Mouse (Mus musculus) stomach, postnatal 0 days (tissue): Measurements from ENCODE around the gene Myo10. TPM values are rescaled to one million over a fixed set of nuclear protein-coding genes. Genes with fewer than 3 reads are reported as not detected.

Source experiments
- ATAC-seq: fragments of 200-750 bp; cut with Nextera tagmentation; 2 replicates; pipeline ENCODE4 v1.8.0; 2017; ENCODE audit not compliant: low FRiP score, low TSS enrichment
- DNase-seq: peaks from one replicate; pipeline ENCODE4 v3.0.0-alpha.2; 2016; ENCODE audit warnings: low spot score
- H3K27ac ChIP-seq: fragments of 300-500 bp; sonication (generic); replicated peaks from 2 replicates; pipeline ENCODE4 v1.5.1; 2014; ENCODE audit warnings: mild to moderate bottlenecking, control low read depth
- H3K27me3 ChIP-seq: fragments of 300-500 bp; sonication (generic); 2 replicates; pipeline ENCODE4 v1.6.1; 2014; ENCODE audit warnings: low read length; ENCODE audit not compliant: control insufficient read depth, insufficient read depth
- H3K36me3 ChIP-seq: fragments of 300-500 bp; sonication (generic); 2 replicates; pipeline ENCODE4 v1.6.1; 2014; ENCODE audit warnings: low read length, mixed read lengths; ENCODE audit not compliant: control insufficient read depth, insufficient read depth
- H3K4me1 ChIP-seq: fragments of 300-500 bp; sonication (generic); replicated peaks from 2 replicates; pipeline ENCODE4 v1.6.1; 2014; ENCODE audit warnings: antibody characterized with exemption; ENCODE audit not compliant: control insufficient read depth, insufficient read depth
- H3K4me2 ChIP-seq: fragments of 300-500 bp; sonication (generic); replicated peaks from 2 replicates; pipeline ENCODE4 v1.6.1; 2014; ENCODE audit warnings: low read depth, mild to moderate bottlenecking, control low read depth, moderate library complexity
- H3K4me3 ChIP-seq: fragments of 300-500 bp; sonication (generic); 2 replicates; pipeline ENCODE4 v1.5.1; 2014; ENCODE audit warnings: low read depth, low read length, control low read depth
- H3K9ac ChIP-seq: fragments of 300-500 bp; sonication (generic); 2 replicates; pipeline ENCODE4 v1.6.1; 2014; ENCODE audit warnings: mild to moderate bottlenecking, low read length, control low read depth, mixed read lengths
- H3K9me3 ChIP-seq: fragments of 300-500 bp; sonication (generic); 2 replicates; pipeline ENCODE4 v1.6.1; 2016; ENCODE audit warnings: low read length; ENCODE audit not compliant: control insufficient read depth
- CTCF ChIP-seq: IDR thresholded peaks from 2 replicates; pipeline ENCODE4 v1.5.1; 2016; ENCODE audit warnings: antibody characterized with exemption, low read depth, mild to moderate bottlenecking, moderate library complexity
- EP300 ChIP-seq: optimal IDR thresholded peaks from 2 replicates; pipeline ENCODE3; 2016; ENCODE audit warnings: antibody characterized with exemption
- WGBS: fragments of 180-500 bp; shearing (Covaris S2); extraction: QIAGEN DNeasy Blood & Tissue Kit; methylation state at CpG from one replicate; pipeline ENCODE4 v1.1.7; 2014; 5-methylcytosine and 5-hydroxymethylcytosine counted together
- polyA plus RNA-seq: library from polyadenylated mRNA; unstranded; fragments of >200 nt; fragmentation: Nextera tagmentation; extraction: Ambion mirVana; gene quantifications from 2 replicates; pipeline ENCODE4 v1.2.1, GENCODE M21; 2015

Myo10 gene
- polyA plus RNA-seq, result 13.1 and 15.8 TPM in 2 replicates

- peak within 1 kb of the TSS; percentile 90 for H3K4me3 ChIP-seq
- TF ChIP-seq CTCF, result peak; percentile 55
- TF ChIP-seq EP300, result no peak
- no peaks in the 10 kb centered on the region for H3K36me3 ChIP-seq
- DNase-seq (peak; percentile 100), ATAC-seq (peak; percentile 96)
- H3K9me3 ChIP-seq, result no peaks in the 10 kb centered on the region
- H3K9ac ChIP-seq, result peak within 1 kb of the TSS; percentile 90
- peak within 1 kb of the TSS; percentile 98 for H3K27ac ChIP-seq
- H3K4me2 ChIP-seq, result peak within 1 kb of the TSS; percentile 82
- H3K4me1 ChIP-seq, result peaks cover 6% of the 10 kb centered on the region; the same call in 1 of the 2 replicates
- WGBS, result under 1% methylated on average over 53 of the region's 53 CpGs
- H3K27me3 ChIP-seq, result no peaks in the 10 kb centered on the region
Observed at GRCm38 (mm10) chr15:25622200-25622866, at the start of gene Myo10. Gene Myo10, plus strand, starts transcription at chr15:25622525.

GRCm38 (mm10) chr15:25573113-25573512, 49.2 kb upstream of the Myo10 start:
- Histone ChIP-seq H3K27me3 (no peaks in the 10 kb centered on the region), H3K27ac (no peak overlapping the region), H3K36me3 (no peaks in the 10 kb centered on the region), H3K4me1 (no peaks in the 10 kb centered on the region), H3K4me2 (no peak overlapping the region), H3K4me3 (no peak overlapping the region), H3K9ac (no peak overlapping the region), H3K9me3 (no peaks in the 10 kb centered on the region)
- 35% methylated on average over 3 of the region's 3 CpGs for WGBS
- no peak for ATAC-seq
- TF ChIP-seq EP300, result no peak
- TF ChIP-seq CTCF, result no peak
- no peak for DNase-seq

DNA sequence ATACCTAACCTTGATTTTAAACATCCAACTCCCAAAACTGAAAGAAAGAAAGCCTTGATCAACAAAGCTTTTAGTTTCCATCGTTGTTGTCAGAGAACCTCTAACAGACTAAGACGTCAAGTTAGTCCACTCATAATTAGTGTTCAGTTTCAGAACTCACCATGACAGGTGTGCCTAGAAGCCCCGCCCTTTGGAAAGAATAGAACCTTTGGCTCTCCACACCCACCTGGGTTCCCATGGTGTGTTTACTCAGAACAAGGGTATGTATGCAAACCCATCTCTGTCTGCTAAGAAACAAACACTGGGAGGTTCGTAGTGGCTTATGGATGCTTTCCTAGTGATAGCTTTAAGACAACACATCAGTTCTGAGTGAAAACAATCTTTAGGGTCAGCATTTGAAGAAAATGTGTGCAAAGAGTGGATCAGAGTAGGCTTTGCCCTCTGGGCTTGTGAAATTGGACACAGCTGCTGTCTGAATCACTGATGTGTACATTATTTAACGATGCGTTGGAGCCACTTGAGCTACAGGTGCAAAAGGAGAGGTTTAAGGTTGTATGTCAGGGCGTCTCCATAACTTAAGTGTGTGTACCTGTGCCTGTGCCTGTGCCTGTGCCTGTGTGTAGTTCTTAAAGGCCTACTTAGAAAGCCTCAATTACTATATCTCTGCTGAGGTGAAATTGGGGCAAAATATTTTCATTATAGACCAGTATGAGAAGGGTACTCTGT, 48.3 kb upstream of the Myo10 start:
- Histone ChIP-seq H3K27me3 (no peaks in the 10 kb centered on the region), H3K36me3 (no peaks in the 10 kb centered on the region), H3K9ac (no peak overlapping the region), H3K4me3 (no peak overlapping the region), H3K4me2 (no peak overlapping the region), H3K9me3 (no peaks in the 10 kb centered on the region), H3K27ac (no peak overlapping the region), H3K4me1 (no peaks in the 10 kb centered on the region)
- WGBS, result 59% methylated on average over 7 of the region's 7 CpGs
- DNase-seq, result no peak
- TF ChIP-seq CTCF, result no peak
- ATAC-seq, result no peak

- Histone ChIP-seq H3K27me3 (no peaks in the 10 kb centered on the region), H3K27ac (no peak overlapping the region), H3K9me3 (no peaks in the 10 kb centered on the region), H3K4me1 (no peaks in the 10 kb centered on the region), H3K36me3 (no peaks in the 10 kb centered on the region), H3K4me2 (no peak overlapping the region), H3K9ac (no peak overlapping the region), H3K4me3 (no peak overlapping the region)
- TF ChIP-seq EP300 (no peak), CTCF (no peak)
- WGBS, result 64% methylated on average over 8 of the region's 8 CpGs
- ATAC-seq (no peak), DNase-seq (no peak)
Observed at GRCm38 (mm10) chr15:25577327-25578051, 44.8 kb upstream of the Myo10 start.

- Histone ChIP-seq H3K9me3 (no peaks in the 10 kb centered on the region), H3K4me2 (no peak overlapping the region), H3K27me3 (no peaks in the 10 kb centered on the region), H3K4me3 (no peak overlapping the region), H3K36me3 (no peaks in the 10 kb centered on the region), H3K9ac (no peak overlapping the region), H3K27ac (no peak overlapping the region), H3K4me1 (no peaks in the 10 kb centered on the region)
- DNase-seq (no peak), ATAC-seq (no peak)
- TF ChIP-seq EP300 (no peak), CTCF (no peak)
- 66% methylated on average over 4 of the region's 4 CpGs for WGBS
Observed at GRCm38 (mm10) chr15:25578369-25578768, 44.0 kb upstream of the Myo10 start.
